Mouse (Mus musculus): Measurements from ENCODE around the gene Klhl3.

DNA sequence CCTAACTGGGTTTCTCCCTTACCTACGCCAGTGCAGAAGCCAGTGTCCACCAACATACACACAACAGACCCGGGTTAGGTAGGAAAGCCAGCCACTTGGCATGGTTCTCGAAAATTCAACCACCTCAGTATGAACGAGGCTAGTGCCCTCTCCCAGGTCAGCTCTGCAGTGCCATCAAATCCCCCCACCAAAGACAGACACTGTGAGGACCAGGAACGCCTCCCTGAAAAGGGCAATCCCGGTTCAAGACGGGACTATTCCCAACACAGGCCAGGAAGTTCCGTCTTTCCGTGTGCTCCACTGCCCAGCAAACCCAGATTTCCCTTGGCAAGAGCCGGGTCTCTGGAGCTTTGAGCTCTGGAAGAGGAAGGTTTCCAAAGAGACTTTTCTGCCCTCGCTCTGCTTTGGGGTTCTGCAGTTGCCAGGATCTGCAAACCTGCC lies 771 bp downstream of the Klhl3 start:
- TF ChIP-seq EP300 (IDR thresholded peaks at IDR 0.05): no peak
- no peak for TF ChIP-seq CTCF (IDR thresholded peaks at IDR 0.05)
